Mouse (Mus musculus): ENCODE measurements around the gene Scai. TPM values are rescaled to one million over a fixed set of nuclear protein-coding genes. Genes with fewer than 3 reads are reported as not detected.

Scai gene
- 32.0 TPM for polyA plus RNA-seq (2014; fragmentation: Illumina TruSeq; extraction: RNeasy Lipid Tissue Mini Kit (QIAGEN cat#74804); ENCODE audit: low read depth, low replicate concordance)

GRCm38 (mm10) chr2:39190561-39191056 lies at the start of gene Scai:
Gene Scai, minus strand, starts transcription at chr2:39190734.

GRCm38 (mm10) chr2:39226019-39226640 lies 35.6 kb upstream of the Scai start, which contains the start of gene Ppp6c:
Gene Ppp6c, minus strand, starts transcription at chr2:39226451.

GRCm38 (mm10) chr2:39065400-39065987 lies 125.0 kb downstream of the Scai start, which contains the start of gene Golga1:
Gene Golga1, minus strand, starts transcription at chr2:39065541.

Other genes starting within 250 kb of the Scai start
- 4.4 TPM for gene Wdr38, start 193.3 kb downstream of the Scai start, polyA plus RNA-seq (2014; fragmentation: Illumina TruSeq; extraction: RNeasy Lipid Tissue Mini Kit (QIAGEN cat#74804); ENCODE audit: low read depth, low replicate concordance)
- 272 TPM for gene Arpc5l, start 185.4 kb downstream of the Scai start, polyA plus RNA-seq (2014; fragmentation: Illumina TruSeq; extraction: RNeasy Lipid Tissue Mini Kit (QIAGEN cat#74804); ENCODE audit: low read depth, low replicate concordance)
- 39.2 TPM for gene Rpl35, start 185.1 kb downstream of the Scai start, polyA plus RNA-seq (2014; fragmentation: Illumina TruSeq; extraction: RNeasy Lipid Tissue Mini Kit (QIAGEN cat#74804); ENCODE audit: low read depth, low replicate concordance)
- 47.2 TPM for gene Golga1, start 125.2 kb downstream of the Scai start, polyA plus RNA-seq (2014; fragmentation: Illumina TruSeq; extraction: RNeasy Lipid Tissue Mini Kit (QIAGEN cat#74804); ENCODE audit: low read depth, low replicate concordance)
- 151 TPM for gene Ppp6c, start 35.7 kb upstream of the Scai start, polyA plus RNA-seq (2014; fragmentation: Illumina TruSeq; extraction: RNeasy Lipid Tissue Mini Kit (QIAGEN cat#74804); ENCODE audit: low read depth, low replicate concordance)

All from testis, adult 10 weeks (tissue).